Mouse (Mus musculus): Measurements from ENCODE around the gene Fbxo11. TPM values are rescaled to one million over a fixed set of nuclear protein-coding genes. Genes with fewer than 3 reads are reported as not detected.
A peak's percentile ranks its signal among the peaks of the same experiment; 100 is the strongest.
"Not testable (repeated sequence)": the region's sequence is repeated elsewhere in the genome, so short reads cannot be mapped to it uniquely, and the experiment has no call there.

Gene Fbxo11
- total and polyA plus RNA-seq, 2 experiments from 2014 or later, result 8.7 to 11.4 TPM

- peaks cover 15% of the 10 kb centered on the region for H3K4me1 ChIP-seq (ENCODE audit: control insufficient read depth, insufficient read depth)
- under 1% methylated on average over 58 of the region's 63 CpGs for WGBS
- 0 out of 2 replicates have a peak, but pooled peaks cover 3% of the 10 kb centered on the region for H3K36me3 ChIP-seq (replicated peaks; ENCODE audit: control insufficient read depth, insufficient read depth, low read length)
- no peak for TF ChIP-seq CTCF (IDR thresholded peaks at IDR 0.05; ENCODE audit: low read depth)
- no peak for TF ChIP-seq EP300 (IDR thresholded peaks at IDR 0.05; ENCODE audit: low read depth)
- H3K9ac ChIP-seq (replicated peaks; ENCODE audit: low read depth, low read length), result peak within 1 kb of the TSS; percentile 71
- DNase-seq (ENCODE audit: low spot score), result peak; percentile 92
- peak within 1 kb of the TSS; percentile 91 for H3K4me2 ChIP-seq (ENCODE audit: low read depth, low read length)
- ATAC-seq (ENCODE audit: insufficient read depth, low read depth), result peak; percentile 98
- H3K4me3 ChIP-seq (ENCODE audit: low read depth, low read length), result peak within 1 kb of the TSS; percentile 84
- H3K9me3 ChIP-seq (replicated peaks; ENCODE audit: control insufficient read depth, low read length), result no peaks in the 10 kb centered on the region
- no peaks in the 10 kb centered on the region for H3K27me3 ChIP-seq (ENCODE audit: control insufficient read depth, insufficient read depth, low read length)
- H3K27ac ChIP-seq (ENCODE audit: low read depth), result peak within 1 kb of the TSS; percentile 73
Observed at GRCm38 (mm10) chr17:87974629-87975228, 90.4 kb downstream of the Fbxo11 start, which contains the start of gene Msh6. Msh6 (plus strand) TSS chr17:87975062.

- TF ChIP-seq EP300 (IDR thresholded peaks at IDR 0.05; ENCODE audit: low read depth), result no peak
- no peak for TF ChIP-seq CTCF (IDR thresholded peaks at IDR 0.05; ENCODE audit: low read depth)
- ATAC-seq (ENCODE audit: insufficient read depth, low read depth) (no peak), DNase-seq (ENCODE audit: low spot score) (no peak)
- Histone ChIP-seq H3K4me2 (ENCODE audit: low read depth, low read length) (peak overlapping the region; percentile 91; the same call in 1 of the 2 replicates), H3K4me3 (ENCODE audit: low read depth, low read length) (no peak overlapping the region), H3K27ac (ENCODE audit: low read depth) (no peak overlapping the region), H3K36me3 (replicated peaks; ENCODE audit: control insufficient read depth, insufficient read depth, low read length) (0 out of 2 replicates have a peak, but pooled peaks cover 3% of the 10 kb centered on the region), H3K4me1 (ENCODE audit: control insufficient read depth, insufficient read depth) (peaks cover 15% of the 10 kb centered on the region), H3K27me3 (ENCODE audit: control insufficient read depth, insufficient read depth, low read length) (no peaks in the 10 kb centered on the region), H3K9me3 (replicated peaks; ENCODE audit: control insufficient read depth, low read length) (no peaks in the 10 kb centered on the region), H3K9ac (replicated peaks; ENCODE audit: low read depth, low read length) (no peak overlapping the region)
- 76% methylated on average over 10 of the region's 10 CpGs for WGBS
Observed at GRCm38 (mm10) chr17:87973261-87974167, 91.6 kb downstream of the Fbxo11 start.

GRCm38 (mm10) chr17:87972856-87973255, 92.2 kb downstream of the Fbxo11 start:
- Histone ChIP-seq H3K36me3 (replicated peaks; ENCODE audit: control insufficient read depth, insufficient read depth, low read length) (0 out of 2 replicates have a peak, but pooled peaks cover 3% of the 10 kb centered on the region), H3K4me1 (ENCODE audit: control insufficient read depth, insufficient read depth) (peaks cover 15% of the 10 kb centered on the region), H3K27ac (ENCODE audit: low read depth) (no peak overlapping the region), H3K4me3 (ENCODE audit: low read depth, low read length) (no peak overlapping the region), H3K27me3 (ENCODE audit: control insufficient read depth, insufficient read depth, low read length) (no peaks in the 10 kb centered on the region), H3K4me2 (ENCODE audit: low read depth, low read length) (no peak overlapping the region), H3K9me3 (replicated peaks; ENCODE audit: control insufficient read depth, low read length) (no peaks in the 10 kb centered on the region), H3K9ac (replicated peaks; ENCODE audit: low read depth, low read length) (no peak overlapping the region)
- ATAC-seq (ENCODE audit: insufficient read depth, low read depth), result no peak
- DNase-seq (ENCODE audit: low spot score), result no peak
- 55% methylated on average over 5 of the region's 5 CpGs for WGBS
- TF ChIP-seq CTCF (IDR thresholded peaks at IDR 0.05; ENCODE audit: low read depth) (no peak), EP300 (IDR thresholded peaks at IDR 0.05; ENCODE audit: low read depth) (no peak)

- H3K9ac ChIP-seq (replicated peaks; ENCODE audit: low read depth, low read length); H3K4me2 ChIP-seq (ENCODE audit: low read depth, low read length); H3K4me3 ChIP-seq (ENCODE audit: low read depth, low read length); H3K27ac ChIP-seq (ENCODE audit: low read depth); H3K9me3 ChIP-seq (replicated peaks; ENCODE audit: control insufficient read depth, low read length); DNase-seq (ENCODE audit: low spot score); H3K27me3 ChIP-seq (ENCODE audit: control insufficient read depth, insufficient read depth, low read length); ATAC-seq (ENCODE audit: insufficient read depth, low read depth); H3K36me3 ChIP-seq (replicated peaks; ENCODE audit: control insufficient read depth, insufficient read depth, low read length): not testable (repeated sequence)
- WGBS, result 71% methylated on average over 15 of the region's 15 CpGs
- H3K4me1 ChIP-seq (ENCODE audit: control insufficient read depth, insufficient read depth), result peaks cover 15% of the 10 kb centered on the region
Observed at GRCm38 (mm10) chr17:87971696-87972591, 93.1 kb downstream of the Fbxo11 start.

DNA sequence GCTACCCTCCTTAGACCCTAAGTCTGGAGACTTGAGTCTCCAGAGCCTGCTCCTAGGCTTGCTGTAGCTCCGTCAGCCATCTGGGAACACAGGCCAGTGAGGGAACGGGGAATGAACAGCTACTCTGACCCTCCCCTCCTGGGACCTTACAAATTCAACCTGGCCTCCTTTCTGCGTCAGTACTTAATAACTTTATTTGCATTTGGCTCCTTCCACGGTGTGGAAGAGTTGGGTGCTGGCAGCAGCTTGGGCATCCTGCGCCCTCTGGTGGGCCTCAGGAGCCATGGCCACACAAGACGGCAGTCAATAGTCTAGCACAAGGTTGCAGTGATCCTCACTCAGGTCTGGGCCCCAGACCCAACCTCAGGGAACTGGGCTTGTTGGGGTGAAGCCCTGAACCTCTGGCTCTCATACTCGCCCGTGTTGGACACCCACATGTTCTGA, 96.6 kb downstream of the Fbxo11 start:
- H3K36me3 ChIP-seq (replicated peaks; ENCODE audit: control insufficient read depth, insufficient read depth, low read length); H3K4me2 ChIP-seq (ENCODE audit: low read depth, low read length); H3K27me3 ChIP-seq (ENCODE audit: control insufficient read depth, insufficient read depth, low read length); DNase-seq (ENCODE audit: low spot score); H3K9me3 ChIP-seq (replicated peaks; ENCODE audit: control insufficient read depth, low read length); H3K9ac ChIP-seq (replicated peaks; ENCODE audit: low read depth, low read length); H3K4me1 ChIP-seq (ENCODE audit: control insufficient read depth, insufficient read depth); H3K4me3 ChIP-seq (ENCODE audit: low read depth, low read length); H3K27ac ChIP-seq (ENCODE audit: low read depth): not testable (repeated sequence)
- 42% methylated on average over 6 of the region's 8 CpGs for WGBS
- peak; percentile 69; the same call in 1 of the 2 replicates for ATAC-seq (ENCODE audit: insufficient read depth, low read depth)
